Mouse (Mus musculus) splenic B cell, adult 2 months (primary cell): ENCODE data around the gene Lrrc9.
A peak's percentile ranks its signal among the peaks of the same experiment; 100 is the strongest.

Experiments used
- DNase-seq: peaks from one replicate; pipeline ENCODE4 v3.0.0-alpha.2; 2011; ENCODE audit warnings: low read depth, low spot score
- H3K27me3 ChIP-seq: 2 replicates; pipeline ENCODE4 v1.6.1; 2012; ENCODE audit warnings: mild to moderate bottlenecking, low read length, moderate library complexity, mixed read lengths; ENCODE audit not compliant: control insufficient read depth, poor library complexity, insufficient read depth, severe bottlenecking
- H3K36me3 ChIP-seq: 2 replicates; pipeline ENCODE4 v1.6.1; 2012; ENCODE audit warnings: mild to moderate bottlenecking, low read length, moderate library complexity, mixed read lengths; ENCODE audit not compliant: control insufficient read depth, poor library complexity, insufficient read depth, severe bottlenecking

Lrrc9 gene

GRCm38 (mm10) chr12:72509606-72510005, 67.9 kb downstream of the Lrrc9 start:
- Histone ChIP-seq H3K27me3 (no peaks in the 10 kb centered on the region), H3K36me3 (no peaks in the 10 kb centered on the region)
- no peak for DNase-seq

GRCm38 (mm10) chr12:72515446-72515845, 73.8 kb downstream of the Lrrc9 start:
- no peaks in the 10 kb centered on the region for H3K36me3 ChIP-seq
- H3K27me3 ChIP-seq: no peaks in the 10 kb centered on the region
- DNase-seq: peak; percentile 29

GRCm38 (mm10) chr12:72518114-72518728, 76.6 kb downstream of the Lrrc9 start:
- H3K27me3 ChIP-seq: no peaks in the 10 kb centered on the region
- DNase-seq: no peak
- H3K36me3 ChIP-seq: no peaks in the 10 kb centered on the region

- Histone ChIP-seq H3K36me3 (no peaks in the 10 kb centered on the region), H3K27me3 (no peaks in the 10 kb centered on the region)
- no peak for DNase-seq
These were observed 77.7 kb downstream of the Lrrc9 start for GRCm38 (mm10) chr12:72519352-72519751.

GRCm38 (mm10) chr12:72519855-72520254, 78.2 kb downstream of the Lrrc9 start:
- Histone ChIP-seq H3K36me3 (no peaks in the 10 kb centered on the region), H3K27me3 (no peaks in the 10 kb centered on the region)
- DNase-seq: no peak

GRCm38 (mm10) chr12:72520645-72521044, 79.0 kb downstream of the Lrrc9 start:
- Histone ChIP-seq H3K27me3 (no peaks in the 10 kb centered on the region), H3K36me3 (no peaks in the 10 kb centered on the region)
- DNase-seq: peak; percentile 81

GRCm38 (mm10) chr12:72525588-72525987, 83.9 kb downstream of the Lrrc9 start:
- DNase-seq: no peak
- Histone ChIP-seq H3K36me3 (no peaks in the 10 kb centered on the region), H3K27me3 (no peaks in the 10 kb centered on the region)

GRCm38 (mm10) chr12:72532303-72532702, 90.6 kb downstream of the Lrrc9 start:
- no peak for DNase-seq
- no peaks in the 10 kb centered on the region for H3K27me3 ChIP-seq
- no peaks in the 10 kb centered on the region for H3K36me3 ChIP-seq

- Histone ChIP-seq H3K36me3 (no peaks in the 10 kb centered on the region), H3K27me3 (no peaks in the 10 kb centered on the region)
- no peak for DNase-seq
These were observed 92.3 kb downstream of the Lrrc9 start for GRCm38 (mm10) chr12:72533986-72534385.

- H3K27me3 ChIP-seq: no peaks in the 10 kb centered on the region
- no peak for DNase-seq
- no peaks in the 10 kb centered on the region for H3K36me3 ChIP-seq
These were observed 93.9 kb downstream of the Lrrc9 start for GRCm38 (mm10) chr12:72535599-72535998.

GRCm38 (mm10) chr12:72536021-72536597, 94.4 kb downstream of the Lrrc9 start, which contains the start of gene Pcnx4:
Gene Pcnx4, plus strand, starts transcription at chr12:72536383.
- no peaks in the 10 kb centered on the region for H3K27me3 ChIP-seq
- no peaks in the 10 kb centered on the region for H3K36me3 ChIP-seq
- peak; percentile 97 for DNase-seq

- Histone ChIP-seq H3K27me3 (no peaks in the 10 kb centered on the region), H3K36me3 (no peaks in the 10 kb centered on the region; the same call in 1 of the 2 replicates)
- DNase-seq: no peak
These were observed 96.9 kb downstream of the Lrrc9 start for GRCm38 (mm10) chr12:72538571-72538970.

GRCm38 (mm10) chr12:72554347-72554746, 112.7 kb downstream of the Lrrc9 start:
- no peaks in the 10 kb centered on the region for H3K27me3 ChIP-seq
- H3K36me3 ChIP-seq: no peaks in the 10 kb centered on the region
- DNase-seq: no peak

- DNase-seq: no peak
- Histone ChIP-seq H3K27me3 (no peaks in the 10 kb centered on the region; the same call in 1 of the 2 replicates), H3K36me3 (no peaks in the 10 kb centered on the region)
These were observed 122.7 kb downstream of the Lrrc9 start for GRCm38 (mm10) chr12:72564281-72564795.
